Mouse (Mus musculus): Measurements from ENCODE around the gene Doc2g. TPM values are rescaled to one million over a fixed set of nuclear protein-coding genes. Genes with fewer than 3 reads are reported as not detected.
A peak's percentile ranks its signal among the peaks of the same experiment; 100 is the strongest.

The Doc2g gene
- polyA plus RNA-seq, 1 experiment from 2014 or later = 4.1 TPM

DNA sequence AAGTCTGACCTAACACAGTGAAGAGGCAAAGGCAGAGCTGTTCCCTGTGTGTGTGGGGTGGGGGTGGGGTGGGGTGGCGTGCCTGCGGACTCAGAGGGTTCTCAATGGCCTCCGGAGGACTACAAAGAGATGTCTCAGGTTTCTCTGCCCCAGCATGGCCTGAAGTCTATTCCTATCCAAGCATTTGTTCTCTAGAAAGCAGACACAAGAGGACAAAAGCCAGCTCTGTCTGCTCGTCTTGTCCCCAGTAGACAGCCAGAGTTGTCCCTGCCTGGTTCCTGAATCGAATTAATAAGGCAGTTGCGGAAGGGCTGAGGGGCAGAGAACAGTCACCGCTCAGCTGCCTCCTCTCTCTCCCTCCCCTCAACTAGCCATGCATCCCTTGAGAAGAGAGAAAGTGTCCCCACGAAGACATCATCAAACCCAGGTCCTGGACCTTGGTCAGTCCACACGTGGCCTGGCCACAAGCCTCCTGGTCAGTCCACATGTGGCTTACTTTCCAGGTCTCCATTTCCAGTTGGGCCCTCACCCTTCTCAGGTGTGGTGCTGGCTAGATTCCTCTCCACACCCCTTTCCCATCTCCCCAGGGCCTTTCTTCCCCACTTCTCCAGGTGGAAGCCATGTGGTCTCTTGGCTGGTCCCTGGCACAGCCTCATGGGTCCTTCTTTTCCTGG lies 19.4 kb upstream of the Doc2g start:
- WGBS = 48% methylated on average over 9 of the region's 9 CpGs
- Histone ChIP-seq H3K4me3 (ENCODE audit: low read depth, low read length) (no peak overlapping the region), H3K36me3 (ENCODE audit: control insufficient read depth, insufficient read depth, low read length) (no peaks in the 10 kb centered on the region), H3K27ac (replicated peaks; ENCODE audit: low read depth, low read length) (no peak overlapping the region; the same call in 1 of the 2 replicates), H3K9me3 (ENCODE audit: control insufficient read depth, low read length) (no peaks in the 10 kb centered on the region), H3K4me1 (ENCODE audit: control insufficient read depth, insufficient read depth, low read length) (0 out of 2 replicates have a peak, but pooled peaks cover 6% of the 10 kb centered on the region), H3K27me3 (ENCODE audit: control insufficient read depth, insufficient read depth, low read length) (no peaks in the 10 kb centered on the region), H3K4me2 (ENCODE audit: low read depth, severe bottlenecking) (no peak overlapping the region), H3K9ac (ENCODE audit: low read length) (no peak overlapping the region)
- DNase-seq (ENCODE audit: low spot score) = no peak
- ATAC-seq (ENCODE audit: insufficient number of reproducible peaks, low FRiP score, low TSS enrichment, low read depth) = no peak

DNA sequence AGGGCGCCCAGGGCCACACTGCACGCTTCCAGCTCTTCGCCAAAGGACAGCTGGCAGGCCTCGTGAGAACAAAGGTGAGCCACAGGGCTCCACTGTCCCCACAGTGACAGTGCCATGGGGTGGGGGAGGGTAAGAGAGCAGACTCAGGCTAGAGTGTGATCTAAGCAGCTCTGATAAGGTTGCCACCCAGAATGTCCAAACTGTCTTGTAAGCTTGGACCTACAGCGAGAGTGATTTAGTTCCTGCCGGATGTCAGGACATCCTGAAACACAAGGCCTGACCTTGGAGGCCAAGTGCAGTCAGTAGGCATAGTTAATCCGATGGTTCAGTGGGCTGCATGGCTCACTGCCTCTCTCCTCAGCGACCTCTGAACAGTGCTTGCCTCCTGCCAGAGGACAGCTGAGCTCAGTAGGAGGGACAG lies 17.8 kb upstream of the Doc2g start:
- Histone ChIP-seq H3K4me3 (ENCODE audit: low read depth, low read length) (no peak overlapping the region), H3K4me1 (ENCODE audit: control insufficient read depth, insufficient read depth, low read length) (0 out of 2 replicates have a peak, but pooled peaks cover 6% of the 10 kb centered on the region), H3K27ac (replicated peaks; ENCODE audit: low read depth, low read length) (no peak overlapping the region), H3K27me3 (ENCODE audit: control insufficient read depth, insufficient read depth, low read length) (no peaks in the 10 kb centered on the region), H3K9me3 (ENCODE audit: control insufficient read depth, low read length) (no peaks in the 10 kb centered on the region), H3K36me3 (ENCODE audit: control insufficient read depth, insufficient read depth, low read length) (no peaks in the 10 kb centered on the region), H3K9ac (ENCODE audit: low read length) (no peak overlapping the region; the same call in 1 of the 2 replicates), H3K4me2 (ENCODE audit: low read depth, severe bottlenecking) (no peak overlapping the region)
- DNase-seq (ENCODE audit: low spot score) (no peak), ATAC-seq (ENCODE audit: insufficient number of reproducible peaks, low FRiP score, low TSS enrichment, low read depth) (no peak)
- 39% methylated on average over 8 of the region's 8 CpGs for WGBS

DNA sequence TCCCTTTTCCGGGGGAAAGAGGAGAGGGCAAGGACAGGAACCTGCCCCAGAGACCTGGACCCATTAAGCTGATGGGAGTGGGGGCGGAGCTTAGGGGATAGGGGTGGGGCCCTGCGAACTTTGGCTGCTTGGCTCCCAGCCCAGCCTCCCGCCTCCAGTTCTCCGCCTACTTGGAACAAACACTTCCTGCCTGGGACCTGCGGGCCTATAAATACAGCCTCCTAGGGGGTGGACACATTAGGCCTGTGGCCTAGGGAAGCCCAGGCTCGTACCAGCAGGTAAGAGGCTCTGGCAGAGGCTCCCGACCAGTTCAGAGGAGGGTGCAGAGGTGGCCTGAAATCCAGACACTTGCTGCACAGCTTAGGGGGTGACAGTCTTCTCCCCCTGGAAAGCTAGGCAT lies 16.8 kb upstream of the Doc2g start, which contains the start of gene Acy3:
Gene Acy3, plus strand, starts transcription at position 237 of the 400 bp plus-strand sequence.
- no peak within 1 kb of the TSS for H3K4me3 ChIP-seq (ENCODE audit: low read depth, low read length)
- no peak within 1 kb of the TSS for H3K4me2 ChIP-seq (ENCODE audit: low read depth, severe bottlenecking)
- peak within 1 kb of the TSS; percentile 14; the same call in 1 of the 2 replicates for H3K27ac ChIP-seq (replicated peaks; ENCODE audit: low read depth, low read length)
- WGBS = 10% methylated on average over 8 of the region's 8 CpGs
- no peaks in the 10 kb centered on the region for H3K9me3 ChIP-seq (ENCODE audit: control insufficient read depth, low read length)
- H3K4me1 ChIP-seq (ENCODE audit: control insufficient read depth, insufficient read depth, low read length) = 0 out of 2 replicates have a peak, but pooled peaks cover 6% of the 10 kb centered on the region
- ATAC-seq (ENCODE audit: insufficient number of reproducible peaks, low FRiP score, low TSS enrichment, low read depth) = peak; percentile 42; the same call in 1 of the 2 replicates
- no peak within 1 kb of the TSS for H3K9ac ChIP-seq (ENCODE audit: low read length)
- H3K36me3 ChIP-seq (ENCODE audit: control insufficient read depth, insufficient read depth, low read length) = no peaks in the 10 kb centered on the region
- no peaks in the 10 kb centered on the region for H3K27me3 ChIP-seq (ENCODE audit: control insufficient read depth, insufficient read depth, low read length)
- DNase-seq (ENCODE audit: low spot score) = peak; percentile 69

DNA sequence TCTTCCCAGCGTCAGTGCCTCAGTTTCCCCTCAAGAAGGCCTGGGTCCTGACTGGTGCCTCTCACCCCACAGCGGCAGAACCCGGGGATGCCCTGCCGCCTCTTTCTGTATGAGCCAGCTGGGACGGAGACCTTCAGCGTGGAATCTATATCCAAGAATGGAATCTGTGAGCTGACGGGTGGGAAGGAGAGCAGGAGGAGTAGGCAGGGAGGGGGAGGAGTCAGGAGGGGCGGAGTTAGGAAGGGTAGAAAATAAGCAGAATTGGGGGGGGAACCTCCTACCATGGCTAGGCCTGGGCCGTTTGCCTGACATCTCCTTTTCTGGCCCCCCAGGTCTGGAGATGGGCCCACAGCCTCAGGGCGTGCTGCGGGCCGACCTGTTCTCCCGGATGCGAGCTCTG lies 15.0 kb upstream of the Doc2g start:
- H3K27ac ChIP-seq (replicated peaks; ENCODE audit: low read depth, low read length) = no peak overlapping the region
- H3K27me3 ChIP-seq (ENCODE audit: control insufficient read depth, insufficient read depth, low read length) = no peaks in the 10 kb centered on the region
- ATAC-seq (ENCODE audit: insufficient number of reproducible peaks, low FRiP score, low TSS enrichment, low read depth) = no peak
- no peak overlapping the region for H3K4me2 ChIP-seq (ENCODE audit: low read depth, severe bottlenecking)
- H3K9me3 ChIP-seq (ENCODE audit: control insufficient read depth, low read length) = no peaks in the 10 kb centered on the region
- H3K9ac ChIP-seq (ENCODE audit: low read length) = no peak overlapping the region
- no peaks in the 10 kb centered on the region for H3K36me3 ChIP-seq (ENCODE audit: control insufficient read depth, insufficient read depth, low read length)
- 88% methylated on average over 14 of the region's 14 CpGs for WGBS
- no peak overlapping the region for H3K4me3 ChIP-seq (ENCODE audit: low read depth, low read length)
- H3K4me1 ChIP-seq (ENCODE audit: control insufficient read depth, insufficient read depth, low read length) = 0 out of 2 replicates have a peak, but pooled peaks cover 6% of the 10 kb centered on the region
- no peak for DNase-seq (ENCODE audit: low spot score)

DNA sequence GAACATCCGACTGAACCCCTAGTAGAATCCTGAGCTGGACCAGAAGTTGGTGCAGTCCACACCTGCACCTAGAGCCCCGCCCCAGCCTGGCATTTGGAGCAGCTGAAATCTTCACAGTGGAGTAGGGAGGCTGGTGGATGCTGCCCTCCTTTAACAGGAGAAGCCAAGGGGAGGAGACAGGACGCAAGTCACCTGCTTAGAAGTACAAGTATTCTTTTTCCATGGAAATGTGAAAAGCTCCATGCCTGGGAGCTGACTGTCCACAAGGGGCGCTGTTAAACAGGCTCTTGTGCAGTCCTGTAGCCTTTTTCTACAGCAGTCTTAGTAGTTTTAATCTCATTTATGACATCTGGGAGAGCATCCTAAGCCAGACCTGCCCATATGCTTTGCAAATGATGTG lies 14.4 kb upstream of the Doc2g start:
- 0 out of 2 replicates have a peak, but pooled peaks cover 6% of the 10 kb centered on the region for H3K4me1 ChIP-seq (ENCODE audit: control insufficient read depth, insufficient read depth, low read length)
- ATAC-seq (ENCODE audit: insufficient number of reproducible peaks, low FRiP score, low TSS enrichment, low read depth) (no peak), DNase-seq (ENCODE audit: low spot score) (no peak)
- H3K9ac ChIP-seq (ENCODE audit: low read length) = no peak overlapping the region
- no peak overlapping the region for H3K4me3 ChIP-seq (ENCODE audit: low read depth, low read length)
- H3K27ac ChIP-seq (replicated peaks; ENCODE audit: low read depth, low read length) = no peak overlapping the region
- no peak overlapping the region for H3K4me2 ChIP-seq (ENCODE audit: low read depth, severe bottlenecking)
- H3K27me3 ChIP-seq (ENCODE audit: control insufficient read depth, insufficient read depth, low read length) = no peaks in the 10 kb centered on the region
- no peaks in the 10 kb centered on the region for H3K9me3 ChIP-seq (ENCODE audit: control insufficient read depth, low read length)
- WGBS = 86% methylated on average over 4 of the region's 4 CpGs
- no peaks in the 10 kb centered on the region for H3K36me3 ChIP-seq (ENCODE audit: control insufficient read depth, insufficient read depth, low read length)

DNA sequence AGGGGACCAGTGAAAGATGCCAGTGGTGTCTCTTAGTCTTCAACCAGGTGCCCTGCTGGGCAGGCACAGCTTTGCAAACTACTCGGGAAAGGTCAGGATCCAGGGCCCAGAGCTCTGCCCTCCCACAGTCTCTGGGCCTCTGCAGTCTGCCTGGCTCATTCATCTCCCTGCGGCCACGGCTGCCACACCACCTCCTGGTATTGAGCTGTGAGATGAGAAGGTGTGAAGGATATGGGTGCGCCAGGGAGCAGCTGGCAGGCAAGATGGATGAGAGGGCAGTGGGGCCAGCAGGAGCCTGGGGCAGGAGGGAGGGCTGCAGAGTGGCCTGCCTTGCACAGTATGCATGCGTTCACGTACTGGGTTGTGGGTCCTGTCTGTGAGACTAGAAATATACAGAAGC lies 12.3 kb upstream of the Doc2g start:
- no peaks in the 10 kb centered on the region for H3K9me3 ChIP-seq (ENCODE audit: control insufficient read depth, low read length)
- H3K27me3 ChIP-seq (ENCODE audit: control insufficient read depth, insufficient read depth, low read length) = no peaks in the 10 kb centered on the region
- no peaks in the 10 kb centered on the region for H3K36me3 ChIP-seq (ENCODE audit: control insufficient read depth, insufficient read depth, low read length)
- H3K9ac ChIP-seq (ENCODE audit: low read length) = no peak overlapping the region; the same call in 1 of the 2 replicates
- 18% methylated on average over 6 of the region's 6 CpGs for WGBS
- 0 out of 2 replicates have a peak, but pooled peaks cover 2% of the 10 kb centered on the region for H3K4me1 ChIP-seq (ENCODE audit: control insufficient read depth, insufficient read depth, low read length)
- no peak overlapping the region for H3K27ac ChIP-seq (replicated peaks; ENCODE audit: low read depth, low read length)
- ATAC-seq (ENCODE audit: insufficient number of reproducible peaks, low FRiP score, low TSS enrichment, low read depth) (no peak), DNase-seq (ENCODE audit: low spot score) (no peak)
- H3K4me2 ChIP-seq (ENCODE audit: low read depth, severe bottlenecking) = no peak overlapping the region
- H3K4me3 ChIP-seq (ENCODE audit: low read depth, low read length) = no peak overlapping the region

DNA sequence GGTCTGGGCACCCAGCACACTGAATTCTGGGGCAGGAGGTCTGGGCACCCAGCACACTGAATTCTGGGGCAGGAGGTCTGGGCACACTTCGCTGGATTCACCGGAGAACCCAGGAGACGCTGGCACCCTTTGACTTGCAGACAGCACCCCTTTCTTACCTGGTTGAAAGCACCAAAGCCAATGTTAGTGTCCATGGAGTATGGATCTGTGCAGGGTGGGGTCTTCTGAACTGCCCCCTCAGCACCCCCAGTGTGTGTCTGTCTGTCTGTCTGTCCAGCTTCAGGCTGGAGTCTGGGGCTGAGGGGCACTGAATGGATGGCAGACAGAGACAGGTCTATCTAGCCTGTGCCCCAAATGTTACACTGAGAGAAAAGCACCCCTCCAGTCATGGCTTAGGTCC lies 11.6 kb upstream of the Doc2g start:
- H3K4me2 ChIP-seq (ENCODE audit: low read depth, severe bottlenecking) = no peak overlapping the region
- H3K9me3 ChIP-seq (ENCODE audit: control insufficient read depth, low read length) = no peaks in the 10 kb centered on the region
- H3K36me3 ChIP-seq (ENCODE audit: control insufficient read depth, insufficient read depth, low read length) = no peaks in the 10 kb centered on the region
- DNase-seq (ENCODE audit: low spot score) (no peak), ATAC-seq (ENCODE audit: insufficient number of reproducible peaks, low FRiP score, low TSS enrichment, low read depth) (no peak)
- no peaks in the 10 kb centered on the region for H3K27me3 ChIP-seq (ENCODE audit: control insufficient read depth, insufficient read depth, low read length)
- no peak overlapping the region for H3K9ac ChIP-seq (ENCODE audit: low read length)
- no peak overlapping the region for H3K27ac ChIP-seq (replicated peaks; ENCODE audit: low read depth, low read length)
- H3K4me1 ChIP-seq (ENCODE audit: control insufficient read depth, insufficient read depth, low read length) = no peaks in the 10 kb centered on the region
- 96% methylated on average over 3 of the region's 3 CpGs for WGBS
- H3K4me3 ChIP-seq (ENCODE audit: low read depth, low read length) = no peak overlapping the region

DNA sequence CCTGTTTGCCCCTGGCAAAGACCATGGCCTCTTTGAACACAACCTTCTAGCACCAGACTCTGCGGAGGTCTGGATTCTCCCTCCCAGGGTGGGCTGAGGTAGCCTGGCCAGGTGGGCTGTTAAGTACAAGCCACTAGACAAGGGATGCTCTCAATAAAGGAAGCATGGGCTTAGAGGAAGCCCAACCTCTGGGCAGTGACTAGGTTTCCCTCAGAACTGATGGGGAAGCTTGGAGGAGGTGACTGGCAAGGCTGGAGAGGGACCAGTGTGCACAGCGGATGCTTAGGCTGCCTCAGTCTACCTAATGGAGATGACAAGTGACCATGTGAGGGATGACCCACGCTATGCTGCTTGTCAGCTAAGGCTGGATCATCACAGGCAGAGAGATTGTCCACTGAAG lies 11.1 kb upstream of the Doc2g start:
- Histone ChIP-seq H3K27me3 (ENCODE audit: control insufficient read depth, insufficient read depth, low read length) (no peaks in the 10 kb centered on the region), H3K4me1 (ENCODE audit: control insufficient read depth, insufficient read depth, low read length) (no peaks in the 10 kb centered on the region), H3K9ac (ENCODE audit: low read length) (no peak overlapping the region), H3K9me3 (ENCODE audit: control insufficient read depth, low read length) (no peaks in the 10 kb centered on the region), H3K27ac (replicated peaks; ENCODE audit: low read depth, low read length) (no peak overlapping the region), H3K4me3 (ENCODE audit: low read depth, low read length) (no peak overlapping the region), H3K4me2 (ENCODE audit: low read depth, severe bottlenecking) (no peak overlapping the region), H3K36me3 (ENCODE audit: control insufficient read depth, insufficient read depth, low read length) (no peaks in the 10 kb centered on the region)
- no peak for DNase-seq (ENCODE audit: low spot score)
- no peak for ATAC-seq (ENCODE audit: insufficient number of reproducible peaks, low FRiP score, low TSS enrichment, low read depth)
- 87% methylated on average over 3 of the region's 3 CpGs for WGBS

Measured in limb, embryonic 11.5 days (tissue).